Mouse (Mus musculus) adrenal gland (tissue): Measurements from ENCODE around the gene Acap2.

Source experiments
- intact Hi-C: fragments of 180-260 bp; cut with DNase I; formaldehyde crosslinking; loops from one replicate; pipeline ENCODE4 v1.15.1; 2025

Gene Acap2

GRCm38 (mm10) chr16:31052812-31053211 is 148.2 kb downstream of the Acap2 start:
- intact Hi-C loops = no loop called here

- intact Hi-C loops = no loop called here
Observed at GRCm38 (mm10) chr16:31052177-31052726, 148.8 kb downstream of the Acap2 start.

- intact Hi-C loops = no loop called here
Observed at GRCm38 (mm10) chr16:31050701-31051100, 150.3 kb downstream of the Acap2 start.

GRCm38 (mm10) chr16:31048194-31048593 is 152.9 kb downstream of the Acap2 start:
- intact Hi-C loops = no loop called here

GRCm38 (mm10) chr16:31047186-31047898 is 153.7 kb downstream of the Acap2 start:
- intact Hi-C loops = no loop called here

GRCm38 (mm10) chr16:31046217-31046659 is 154.8 kb downstream of the Acap2 start:
- intact Hi-C loops = no loop called here

GRCm38 (mm10) chr16:31045211-31045610 is 155.8 kb downstream of the Acap2 start:
- intact Hi-C loops = no loop called here

- intact Hi-C loops = no loop called here
Observed at GRCm38 (mm10) chr16:31043136-31043535, 157.9 kb downstream of the Acap2 start.
